Mouse (Mus musculus): ENCODE results near the gene Sema3a.

DNA sequence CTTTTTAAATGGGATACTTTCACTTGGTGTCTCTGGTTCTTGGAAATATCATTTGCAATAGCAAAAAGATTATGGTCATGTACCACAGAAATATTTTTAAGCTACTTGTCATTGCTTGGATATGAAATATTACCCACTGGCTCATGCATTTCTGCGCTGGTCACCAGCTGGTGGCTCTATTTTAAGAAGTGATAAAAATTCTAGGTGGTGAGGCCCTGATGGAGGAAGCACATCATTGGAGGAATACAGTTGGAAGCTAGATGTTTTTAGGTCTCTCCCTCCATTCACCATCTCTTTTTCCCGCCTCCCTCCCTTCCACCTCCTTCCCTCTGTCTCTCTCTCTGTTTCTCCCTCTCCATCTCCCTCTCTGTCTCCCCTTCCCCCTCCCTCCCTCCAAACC, 57.0 kb downstream of the Sema3a start:
- TF ChIP-seq GATA1 (IDR thresholded peaks at IDR 0.05; ENCODE audit: low read length) (no peak), TAL1 (IDR thresholded peaks at IDR 0.05; ENCODE audit: low read length) (no peak)
